Comparison of ENCODE assay signal across 8 mouse cellular contexts in the genomic region with DNA sequence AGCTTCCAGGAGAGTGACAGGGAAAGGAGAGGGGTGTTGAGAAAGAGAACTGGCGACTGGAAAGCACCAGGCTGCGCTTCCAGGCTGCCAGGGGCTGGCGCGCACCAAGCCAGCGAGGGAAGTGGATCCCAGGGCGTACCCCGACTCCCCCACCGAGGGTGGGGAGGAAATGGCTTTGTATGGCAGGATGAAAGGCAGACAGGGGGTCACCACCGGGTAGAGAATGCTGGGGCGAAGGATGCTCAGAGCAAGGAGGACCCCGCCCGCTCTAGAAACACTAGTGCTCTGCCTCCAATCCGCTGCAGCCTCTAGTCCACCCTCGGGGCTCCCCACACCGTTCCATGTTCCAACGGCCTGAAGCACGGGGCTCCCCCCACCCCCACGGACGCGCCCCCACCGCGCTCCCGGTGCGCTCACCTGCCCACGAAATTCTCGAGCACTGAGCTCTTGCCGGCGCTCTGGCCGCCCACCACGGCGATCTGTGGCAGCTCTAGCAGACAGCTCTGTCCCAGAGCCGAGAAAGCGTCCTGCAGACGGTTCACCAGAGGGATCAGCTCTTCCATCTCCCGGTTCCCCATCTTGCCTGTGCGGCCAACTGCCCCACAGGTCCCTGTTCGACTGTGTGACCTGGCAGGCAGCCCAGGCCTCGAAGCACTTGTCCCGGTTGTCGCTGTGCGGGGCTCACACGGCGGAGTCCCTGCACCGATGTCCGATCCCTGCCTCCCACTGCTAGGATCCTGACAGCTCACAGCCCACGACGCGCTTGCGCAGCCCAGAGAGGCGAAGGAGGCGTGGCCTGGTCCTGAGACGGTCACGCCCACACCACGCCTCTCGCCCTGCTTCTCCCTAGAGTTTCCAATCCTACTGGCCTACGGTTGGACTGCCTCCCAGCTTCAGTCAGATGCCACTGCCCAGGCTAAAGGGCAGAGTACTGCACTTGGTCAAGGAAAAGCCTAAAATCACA. TPM values are rescaled to one million over a fixed set of nuclear protein-coding genes. Genes with fewer than 3 reads are reported as not detected.
DNase-seq lines count a peak whose midpoint lies in the region; ATAC-seq lines count a peak whose summit lies in the region.

TSS of gene Dnm3 (minus strand) at position 789 of the 964 bp plus-strand sequence.

- peak; percentile 94 for DNase-seq in adrenal gland, postnatal 14 days
- peak; percentile 86 for DNase-seq in embryo, embryonic 9.5 days (ENCODE audit: extremely low spot score)
- DNase-seq in gastrocnemius, postnatal 4 days (ENCODE audit: low spot score in 2 of 2), result peak; percentile 61 to 78
- DNase-seq in left cerebral cortex, postnatal 14 days (ENCODE audit: low spot score in 2 of 2), result peak; percentile 91 to 93
- peak; percentile 93 for DNase-seq in mesoderm, embryonic 11.5 days (ENCODE audit: low read depth, low spot score)
- peak; percentile 83 for DNase-seq in right cerebral cortex, postnatal 4 days
- no peak for DNase-seq in natural killer cell, adult 2 months (ENCODE audit: low spot score in 2 of 2)

- peaks cover 4% of the 10 kb centered on the region for H3K4me1 ChIP-seq in intestine, embryonic 15.5 days (replicated peaks)

- intact Hi-C loops in left cerebral cortex, postnatal 14 days (cut with DNase I), result loop anchor here (5.0 to 10.0 kb wide), 2 partner anchors 70 to 123 kb away; no protein-coding TSS in a partner anchor

- peaks cover 13% of the 10 kb centered on the region for H3K27me3 ChIP-seq in intestine, embryonic 15.5 days (replicated peaks)

- H3K36me3 ChIP-seq in intestine, embryonic 15.5 days, result no peaks in the 10 kb centered on the region

- H3K9me3 ChIP-seq in intestine, embryonic 15.5 days, result no peaks in the 10 kb centered on the region

- peak within 1 kb of the TSS; percentile 48 for H3K9ac ChIP-seq in intestine, embryonic 15.5 days

- peak within 1 kb of the TSS; percentile 89 for H3K4me2 ChIP-seq in intestine, embryonic 15.5 days (replicated peaks)

- H3K27ac ChIP-seq in intestine, embryonic 15.5 days, result no peak within 1 kb of the TSS

- WGBS in intestine, embryonic 15.5 days, result under 1% methylated on average over 56 of the region's 56 CpGs

- peak within 1 kb of the TSS; percentile 52 for H3K4me3 ChIP-seq in intestine, embryonic 15.5 days (replicated peaks)

- ATAC-seq in intestine, embryonic 15.5 days, result peak; percentile 100

RNA-seq across cellular contexts. Expression of gene Dnm3, which starts in this region (rescaled TPM):
- 10.4 and 17.0 TPM in 2 replicates for total RNA-seq in adrenal gland, postnatal 14 days (2021)
- 10 to 100 TPM in 1 of 2 experiments, 1 to 10 TPM in 1; 6.3 to 11.0 TPM for total RNA-seq in gastrocnemius, postnatal 4 days (2021)
- 4.4 and 5.8 TPM in 2 replicates for polyA plus RNA-seq in intestine, embryonic 15.5 days (2015; fragmentation: Nextera tagmentation; extraction: Ambion mirVana)
- 10 to 100 TPM; 78.1 to 80.3 TPM for total RNA-seq in left cerebral cortex, postnatal 14 days (2021)

Comparison
In these comparisons a context has a peak if more than half of its experiments do, and no peak if none do; other contexts are left out.
1. DNase-seq: peak in adrenal gland, postnatal 14 days (single experiment), embryo, embryonic 9.5 days (single experiment), gastrocnemius, postnatal 4 days (2 of 2), left cerebral cortex, postnatal 14 days (2 of 2), mesoderm, embryonic 11.5 days (single experiment) and right cerebral cortex, postnatal 4 days (single experiment); none in natural killer cell, adult 2 months (0 of 2).